Mouse (Mus musculus): ENCODE measurements around the gene Clspn. TPM values are rescaled to one million over a fixed set of nuclear protein-coding genes. Genes with fewer than 3 reads are reported as not detected.

The Clspn gene
- polyA plus RNA-seq (2014; fragmentation: Nextera tagmentation; extraction: Ambion mirVana), result 51.6 and 54.4 TPM in 2 replicates

DNA sequence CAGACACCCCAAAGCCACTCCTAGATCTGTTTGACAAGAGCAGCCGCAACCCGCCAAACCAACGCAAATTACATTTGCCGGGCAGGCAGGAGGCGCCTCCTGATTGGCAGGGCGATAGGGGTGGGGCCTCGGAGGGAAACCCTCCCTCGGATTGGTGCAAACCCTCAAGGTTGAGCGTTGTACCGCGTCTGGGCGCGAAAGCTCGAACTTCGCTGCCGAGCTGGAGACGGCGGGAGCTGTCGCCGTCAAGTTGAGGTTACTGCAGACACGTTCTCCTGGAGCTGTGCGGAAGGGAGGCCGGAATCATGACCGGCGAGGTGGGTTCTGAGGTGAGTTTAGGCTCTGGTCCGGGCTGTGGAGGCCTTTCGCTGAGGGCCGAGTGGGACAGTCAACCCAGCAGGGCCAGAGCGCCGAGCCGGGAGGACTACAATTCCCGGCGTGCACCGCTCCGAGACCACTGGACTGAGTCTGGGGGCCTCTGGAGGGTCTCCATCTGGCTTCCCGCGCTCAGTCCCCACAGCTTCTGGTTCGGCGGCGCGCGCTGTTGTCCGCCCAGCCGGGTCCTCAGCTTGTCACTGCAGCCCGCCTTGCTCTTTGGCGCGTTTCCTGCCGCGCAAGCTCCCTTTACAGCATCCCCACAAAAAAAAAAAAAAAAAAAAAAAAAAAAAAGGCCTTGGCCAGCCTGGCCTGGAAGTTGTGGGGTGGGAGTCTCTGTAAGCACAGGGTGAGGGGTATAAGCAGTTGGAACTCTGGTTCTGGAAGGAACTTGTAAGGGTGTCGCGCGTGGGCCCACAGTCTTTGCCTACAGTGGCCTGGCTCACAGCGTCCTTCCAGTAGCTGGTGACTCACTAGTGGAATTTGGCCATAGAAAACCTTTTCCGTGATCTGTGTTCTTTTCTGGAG, at the start of gene Clspn:
Clspn (plus strand) TSS at position 127 of the 903 bp plus-strand sequence.
- Histone ChIP-seq H3K36me3 (replicated peaks; ENCODE audit: control insufficient read depth, insufficient read depth, low read depth, low read length) (no peaks in the 10 kb centered on the region; the same call in 1 of the 2 replicates), H3K9me3 (replicated peaks; ENCODE audit: control insufficient read depth, low read length) (no peaks in the 10 kb centered on the region), H3K4me2 (ENCODE audit: low read depth, low read length) (peak within 1 kb of the TSS; percentile 70), H3K4me1 (ENCODE audit: control insufficient read depth, insufficient read depth, low read length) (no peaks in the 10 kb centered on the region), H3K27me3 (ENCODE audit: control insufficient read depth, insufficient read depth, low read length) (no peaks in the 10 kb centered on the region), H3K27ac (replicated peaks; ENCODE audit: low read depth, low read length) (peak within 1 kb of the TSS; percentile 67), H3K4me3 (ENCODE audit: low read depth, low read length) (peak within 1 kb of the TSS; percentile 55), H3K9ac (replicated peaks; ENCODE audit: low read length) (peak within 1 kb of the TSS; percentile 75)
- ATAC-seq (replicated peaks; ENCODE audit: insufficient number of reproducible peaks, low FRiP score, low TSS enrichment, low read depth) (peak; percentile 96), DNase-seq (ENCODE audit: low spot score) (peak; percentile 95)
- under 1% methylated on average over 54 of the region's 54 CpGs for WGBS

GRCm38 (mm10) chr4:126508110-126508899, 48.4 kb upstream of the Clspn start:
- Histone ChIP-seq H3K27me3 (ENCODE audit: control insufficient read depth, insufficient read depth, low read length) (no peaks in the 10 kb centered on the region), H3K4me1 (ENCODE audit: control insufficient read depth, insufficient read depth, low read length) (no peaks in the 10 kb centered on the region), H3K9me3 (replicated peaks; ENCODE audit: control insufficient read depth, low read length) (no peaks in the 10 kb centered on the region), H3K27ac (replicated peaks; ENCODE audit: low read depth, low read length) (no peak overlapping the region), H3K36me3 (replicated peaks; ENCODE audit: control insufficient read depth, insufficient read depth, low read depth, low read length) (no peaks in the 10 kb centered on the region), H3K4me3 (ENCODE audit: low read depth, low read length) (no peak overlapping the region), H3K9ac (replicated peaks; ENCODE audit: low read length) (no peak overlapping the region), H3K4me2 (ENCODE audit: low read depth, low read length) (no peak overlapping the region)
- DNase-seq (ENCODE audit: low spot score) (no peak), ATAC-seq (replicated peaks; ENCODE audit: insufficient number of reproducible peaks, low FRiP score, low TSS enrichment, low read depth) (no peak)
- WGBS, result 71% methylated on average over 14 of the region's 14 CpGs

- no peaks in the 10 kb centered on the region for H3K27me3 ChIP-seq (ENCODE audit: control insufficient read depth, insufficient read depth, low read length)
- no peak overlapping the region for H3K9ac ChIP-seq (replicated peaks; ENCODE audit: low read length)
- ATAC-seq (replicated peaks; ENCODE audit: insufficient number of reproducible peaks, low FRiP score, low TSS enrichment, low read depth) (no peak), DNase-seq (ENCODE audit: low spot score) (no peak)
- H3K4me1 ChIP-seq (ENCODE audit: control insufficient read depth, insufficient read depth, low read length), result no peaks in the 10 kb centered on the region
- no peaks in the 10 kb centered on the region for H3K9me3 ChIP-seq (replicated peaks; ENCODE audit: control insufficient read depth, low read length)
- no peaks in the 10 kb centered on the region for H3K36me3 ChIP-seq (replicated peaks; ENCODE audit: control insufficient read depth, insufficient read depth, low read depth, low read length)
- no peak overlapping the region for H3K4me2 ChIP-seq (ENCODE audit: low read depth, low read length)
- H3K4me3 ChIP-seq (ENCODE audit: low read depth, low read length), result no peak overlapping the region
- WGBS, result 85% methylated on average over 2 of the region's 2 CpGs
- no peak overlapping the region for H3K27ac ChIP-seq (replicated peaks; ENCODE audit: low read depth, low read length)
Observed at GRCm38 (mm10) chr4:126509072-126509471, 47.7 kb upstream of the Clspn start.

DNA sequence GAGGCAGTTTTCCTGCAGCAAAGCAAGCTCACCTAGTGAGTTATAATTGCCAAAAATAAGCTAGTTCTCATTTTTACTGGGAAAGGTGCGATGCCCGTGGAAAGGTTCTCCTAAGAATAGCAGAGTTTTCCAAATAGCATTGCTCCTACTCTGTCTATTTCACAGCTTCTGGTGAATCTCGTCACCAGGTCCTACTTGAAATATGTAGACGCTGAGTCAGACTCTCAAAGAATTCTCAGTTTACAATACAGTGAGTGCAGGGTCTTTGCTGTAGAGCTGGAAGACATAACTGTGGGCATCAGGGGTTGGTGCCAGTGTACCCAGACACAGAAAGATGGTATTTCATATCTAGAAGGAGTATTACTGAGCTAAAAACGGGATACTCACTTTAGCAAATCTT, 45.7 kb upstream of the Clspn start:
- WGBS, result 91% methylated on average over 5 of the region's 5 CpGs
- Histone ChIP-seq H3K4me3 (ENCODE audit: low read depth, low read length) (no peak overlapping the region), H3K27me3 (ENCODE audit: control insufficient read depth, insufficient read depth, low read length) (no peaks in the 10 kb centered on the region), H3K36me3 (replicated peaks; ENCODE audit: control insufficient read depth, insufficient read depth, low read depth, low read length) (no peaks in the 10 kb centered on the region), H3K9me3 (replicated peaks; ENCODE audit: control insufficient read depth, low read length) (no peaks in the 10 kb centered on the region), H3K4me2 (ENCODE audit: low read depth, low read length) (no peak overlapping the region), H3K9ac (replicated peaks; ENCODE audit: low read length) (no peak overlapping the region), H3K4me1 (ENCODE audit: control insufficient read depth, insufficient read depth, low read length) (no peaks in the 10 kb centered on the region), H3K27ac (replicated peaks; ENCODE audit: low read depth, low read length) (no peak overlapping the region)
- ATAC-seq (replicated peaks; ENCODE audit: insufficient number of reproducible peaks, low FRiP score, low TSS enrichment, low read depth), result no peak
- DNase-seq (ENCODE audit: low spot score), result no peak

GRCm38 (mm10) chr4:126512308-126513066, 44.2 kb upstream of the Clspn start:
- no peaks in the 10 kb centered on the region for H3K9me3 ChIP-seq (replicated peaks; ENCODE audit: control insufficient read depth, low read length)
- H3K4me1 ChIP-seq (ENCODE audit: control insufficient read depth, insufficient read depth, low read length), result no peaks in the 10 kb centered on the region
- H3K9ac ChIP-seq (replicated peaks; ENCODE audit: low read length), result no peak overlapping the region
- DNase-seq (ENCODE audit: low spot score), result no peak
- no peaks in the 10 kb centered on the region for H3K36me3 ChIP-seq (replicated peaks; ENCODE audit: control insufficient read depth, insufficient read depth, low read depth, low read length)
- no peak overlapping the region for H3K4me2 ChIP-seq (ENCODE audit: low read depth, low read length)
- no peak overlapping the region for H3K4me3 ChIP-seq (ENCODE audit: low read depth, low read length)
- no peak for ATAC-seq (replicated peaks; ENCODE audit: insufficient number of reproducible peaks, low FRiP score, low TSS enrichment, low read depth)
- H3K27ac ChIP-seq (replicated peaks; ENCODE audit: low read depth, low read length), result no peak overlapping the region
- 80% methylated on average over 6 of the region's 6 CpGs for WGBS
- H3K27me3 ChIP-seq (ENCODE audit: control insufficient read depth, insufficient read depth, low read length), result no peaks in the 10 kb centered on the region

GRCm38 (mm10) chr4:126526164-126526563, 30.6 kb upstream of the Clspn start:
- Histone ChIP-seq H3K9me3 (replicated peaks; ENCODE audit: control insufficient read depth, low read length) (no peaks in the 10 kb centered on the region), H3K4me1 (ENCODE audit: control insufficient read depth, insufficient read depth, low read length) (no peaks in the 10 kb centered on the region), H3K4me3 (ENCODE audit: low read depth, low read length) (no peak overlapping the region), H3K36me3 (replicated peaks; ENCODE audit: control insufficient read depth, insufficient read depth, low read depth, low read length) (no peaks in the 10 kb centered on the region), H3K27me3 (ENCODE audit: control insufficient read depth, insufficient read depth, low read length) (no peaks in the 10 kb centered on the region), H3K27ac (replicated peaks; ENCODE audit: low read depth, low read length) (no peak overlapping the region), H3K4me2 (ENCODE audit: low read depth, low read length) (no peak overlapping the region), H3K9ac (replicated peaks; ENCODE audit: low read length) (no peak overlapping the region)
- WGBS, result 87% methylated on average over 3 of the region's 3 CpGs
- no peak for DNase-seq (ENCODE audit: low spot score)
- no peak for ATAC-seq (replicated peaks; ENCODE audit: insufficient number of reproducible peaks, low FRiP score, low TSS enrichment, low read depth)

DNA sequence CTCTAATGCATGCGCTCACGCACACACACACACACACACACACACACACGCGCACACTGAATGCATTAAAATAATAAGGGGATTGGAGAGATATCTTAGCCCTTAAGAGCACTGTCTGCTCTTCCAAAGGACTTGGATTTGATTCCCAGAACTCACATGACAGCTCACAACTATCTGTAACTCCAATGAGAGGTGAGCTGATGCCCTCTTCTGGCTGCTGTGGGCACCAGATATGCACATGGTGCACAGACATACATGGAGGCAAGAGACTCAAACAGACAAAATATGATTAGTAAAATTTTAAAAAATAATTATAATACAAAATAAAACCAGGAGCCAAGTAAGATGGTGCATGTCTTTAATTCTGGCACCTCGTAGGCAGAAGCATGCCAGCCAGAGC, 29.9 kb upstream of the Clspn start:
- ATAC-seq (replicated peaks; ENCODE audit: insufficient number of reproducible peaks, low FRiP score, low TSS enrichment, low read depth) (no peak), DNase-seq (ENCODE audit: low spot score) (no peak)
- Histone ChIP-seq H3K4me1 (ENCODE audit: control insufficient read depth, insufficient read depth, low read length) (no peaks in the 10 kb centered on the region), H3K9ac (replicated peaks; ENCODE audit: low read length) (no peak overlapping the region), H3K4me3 (ENCODE audit: low read depth, low read length) (no peak overlapping the region), H3K36me3 (replicated peaks; ENCODE audit: control insufficient read depth, insufficient read depth, low read depth, low read length) (no peaks in the 10 kb centered on the region), H3K9me3 (replicated peaks; ENCODE audit: control insufficient read depth, low read length) (no peaks in the 10 kb centered on the region), H3K27ac (replicated peaks; ENCODE audit: low read depth, low read length) (no peak overlapping the region), H3K4me2 (ENCODE audit: low read depth, low read length) (no peak overlapping the region), H3K27me3 (ENCODE audit: control insufficient read depth, insufficient read depth, low read length) (no peaks in the 10 kb centered on the region)
- WGBS, result 94% methylated on average over 5 of the region's 5 CpGs
